Mouse (Mus musculus): ENCODE measurements at regions not wholly inside any gene's neighbourhood (a gene's known extent, or its start where the extent isn't known, plus 50 kb on each side); places are given as distances from the start of the nearest gene placed in this dataset.

- Histone ChIP-seq H3K36me3 (ENCODE audit: control insufficient read depth, insufficient read depth, low read length) (no peaks in the 10 kb centered on the region), H3K4me1 (ENCODE audit: control insufficient read depth, insufficient read depth, low read length) (no peaks in the 10 kb centered on the region), H3K4me3 (replicated peaks; ENCODE audit: low read length) (no peak overlapping the region), H3K4me2 (replicated peaks; ENCODE audit: low read depth, low read length, severe bottlenecking) (no peak overlapping the region), H3K27ac (replicated peaks; ENCODE audit: low read depth, low read length) (no peak overlapping the region), H3K9me3 (ENCODE audit: control insufficient read depth, low read length) (no peaks in the 10 kb centered on the region), H3K27me3 (ENCODE audit: control insufficient read depth, insufficient read depth, low read length) (no peaks in the 10 kb centered on the region), H3K9ac (ENCODE audit: low read depth, low read length, severe bottlenecking) (no peak overlapping the region)
- WGBS, result 56% methylated on average over 11 of the region's 11 CpGs
- ATAC-seq (ENCODE audit: low FRiP score, low read depth), result no peak
- no peak for DNase-seq (ENCODE audit: low spot score)
- TF ChIP-seq POLR2A (IDR thresholded peaks at IDR 0.05; ENCODE audit: borderline replicate concordance, extremely low read depth, insufficient read depth, insufficient read length), result no peak
Measured at GRCm38 (mm10) chr11:19747097-19747972, 176.8 kb upstream of the Spred2 start.

GRCm38 (mm10) chr11:19747973-19748559, 176.1 kb upstream of the Spred2 start:
- Histone ChIP-seq H3K36me3 (ENCODE audit: control insufficient read depth, insufficient read depth, low read length) (no peaks in the 10 kb centered on the region), H3K4me2 (replicated peaks; ENCODE audit: low read depth, low read length, severe bottlenecking) (no peak overlapping the region), H3K9me3 (ENCODE audit: control insufficient read depth, low read length) (0 out of 2 replicates have a peak, but pooled peaks cover 2% of the 10 kb centered on the region), H3K4me1 (ENCODE audit: control insufficient read depth, insufficient read depth, low read length) (no peaks in the 10 kb centered on the region), H3K9ac (ENCODE audit: low read depth, low read length, severe bottlenecking) (no peak overlapping the region), H3K4me3 (replicated peaks; ENCODE audit: low read length) (no peak overlapping the region), H3K27ac (replicated peaks; ENCODE audit: low read depth, low read length) (no peak overlapping the region), H3K27me3 (ENCODE audit: control insufficient read depth, insufficient read depth, low read length) (no peaks in the 10 kb centered on the region)
- DNase-seq (ENCODE audit: low spot score), result no peak
- no peak for TF ChIP-seq POLR2A (IDR thresholded peaks at IDR 0.05; ENCODE audit: borderline replicate concordance, extremely low read depth, insufficient read depth, insufficient read length)
- ATAC-seq (ENCODE audit: low FRiP score, low read depth), result no peak
- WGBS, result 61% methylated on average over 14 of the region's 14 CpGs

- peaks cover 8% of the 10 kb centered on the region; the same call in 1 of the 2 replicates for H3K4me1 ChIP-seq (ENCODE audit: control insufficient read depth, insufficient read depth, low read length)
- H3K4me2 ChIP-seq (replicated peaks; ENCODE audit: low read depth, low read length, severe bottlenecking), result no peak overlapping the region
- WGBS, result 86% methylated on average over 4 of the region's 4 CpGs
Measured at GRCm38 (mm10) chr11:19758892-19759291, 165.3 kb upstream of the Spred2 start.

DNA sequence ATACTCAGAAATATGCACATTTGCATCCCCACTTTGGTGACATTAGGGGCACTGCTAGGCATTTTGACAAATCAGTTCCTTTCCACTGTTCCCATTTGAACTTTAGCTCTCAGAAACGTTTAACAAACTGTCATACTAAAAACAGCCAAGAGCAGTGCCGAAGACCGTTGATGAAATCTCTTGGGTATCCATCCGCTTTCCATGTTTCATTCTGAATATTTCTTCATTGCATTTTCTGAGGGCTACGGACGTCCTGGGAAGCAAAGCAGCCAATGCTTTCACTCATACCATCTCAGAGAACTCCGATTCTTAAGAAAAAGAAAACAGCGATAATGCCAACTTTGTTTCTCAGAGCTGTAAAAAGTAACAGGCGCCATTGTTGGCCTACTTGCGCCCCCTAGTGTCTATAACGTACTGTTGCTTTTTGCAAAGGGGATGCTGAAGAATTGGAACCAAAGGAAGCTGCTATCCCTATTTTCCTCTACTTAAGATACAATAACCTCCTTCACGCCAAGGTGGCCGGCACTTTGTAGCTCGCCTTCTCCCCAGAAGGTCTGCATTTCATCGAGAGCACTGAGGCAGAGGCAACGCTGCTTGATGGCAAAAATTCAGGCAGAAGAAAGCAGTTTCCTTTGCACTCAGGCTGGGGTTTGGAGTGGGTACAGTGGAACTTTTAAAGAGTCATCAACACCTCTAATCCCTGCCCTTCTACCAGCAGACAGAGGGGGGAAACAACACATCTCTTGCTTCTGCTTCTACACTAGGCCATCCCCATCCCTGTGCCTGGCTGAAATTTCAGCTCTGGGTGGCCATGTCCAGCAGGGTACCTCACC, 163.1 kb upstream of the Spred2 start:
- peak; percentile 88 for DNase-seq (ENCODE audit: low spot score)
- no peak for TF ChIP-seq POLR2A (IDR thresholded peaks at IDR 0.05; ENCODE audit: borderline replicate concordance, extremely low read depth, insufficient read depth, insufficient read length)
- Histone ChIP-seq H3K27me3 (ENCODE audit: control insufficient read depth, insufficient read depth, low read length) (peaks cover 12% of the 10 kb centered on the region; the same call in 1 of the 2 replicates), H3K9me3 (ENCODE audit: control insufficient read depth, low read length) (no peaks in the 10 kb centered on the region), H3K4me3 (replicated peaks; ENCODE audit: low read length) (peak overlapping the region; percentile 32), H3K27ac (replicated peaks; ENCODE audit: low read depth, low read length) (no peak overlapping the region), H3K4me1 (ENCODE audit: control insufficient read depth, insufficient read depth, low read length) (peaks cover 8% of the 10 kb centered on the region; the same call in 1 of the 2 replicates), H3K9ac (ENCODE audit: low read depth, low read length, severe bottlenecking) (no peak overlapping the region), H3K36me3 (ENCODE audit: control insufficient read depth, insufficient read depth, low read length) (no peaks in the 10 kb centered on the region), H3K4me2 (replicated peaks; ENCODE audit: low read depth, low read length, severe bottlenecking) (peak overlapping the region; percentile 54)
- 12% methylated on average over 16 of the region's 16 CpGs for WGBS
- no peak for ATAC-seq (ENCODE audit: low FRiP score, low read depth)

More at GRCm38 (mm10) chr11:19758892-19759291, 165.3 kb upstream of the Spred2 start:
- peaks cover 12% of the 10 kb centered on the region; the same call in 1 of the 2 replicates for H3K27me3 ChIP-seq (ENCODE audit: control insufficient read depth, insufficient read depth, low read length)
- H3K27ac ChIP-seq (replicated peaks; ENCODE audit: low read depth, low read length), result no peak overlapping the region
- no peaks in the 10 kb centered on the region for H3K36me3 ChIP-seq (ENCODE audit: control insufficient read depth, insufficient read depth, low read length)
- DNase-seq (ENCODE audit: low spot score) (no peak), ATAC-seq (ENCODE audit: low FRiP score, low read depth) (no peak)
- TF ChIP-seq POLR2A (IDR thresholded peaks at IDR 0.05; ENCODE audit: borderline replicate concordance, extremely low read depth, insufficient read depth, insufficient read length), result no peak
- H3K9me3 ChIP-seq (ENCODE audit: control insufficient read depth, low read length), result no peaks in the 10 kb centered on the region
- H3K4me3 ChIP-seq (replicated peaks; ENCODE audit: low read length), result no peak overlapping the region
- H3K9ac ChIP-seq (ENCODE audit: low read depth, low read length, severe bottlenecking), result no peak overlapping the region

- Histone ChIP-seq H3K4me1 (ENCODE audit: control insufficient read depth, insufficient read depth, low read length) (peaks cover 8% of the 10 kb centered on the region; the same call in 1 of the 2 replicates), H3K4me3 (replicated peaks; ENCODE audit: low read length) (no peak overlapping the region), H3K9me3 (ENCODE audit: control insufficient read depth, low read length) (no peaks in the 10 kb centered on the region), H3K27me3 (ENCODE audit: control insufficient read depth, insufficient read depth, low read length) (peaks cover 12% of the 10 kb centered on the region; the same call in 1 of the 2 replicates), H3K27ac (replicated peaks; ENCODE audit: low read depth, low read length) (no peak overlapping the region), H3K4me2 (replicated peaks; ENCODE audit: low read depth, low read length, severe bottlenecking) (no peak overlapping the region), H3K9ac (ENCODE audit: low read depth, low read length, severe bottlenecking) (no peak overlapping the region), H3K36me3 (ENCODE audit: control insufficient read depth, insufficient read depth, low read length) (no peaks in the 10 kb centered on the region)
- DNase-seq (ENCODE audit: low spot score), result no peak
- 35% methylated on average over 4 of the region's 4 CpGs for WGBS
- no peak for ATAC-seq (ENCODE audit: low FRiP score, low read depth)
- TF ChIP-seq POLR2A (IDR thresholded peaks at IDR 0.05; ENCODE audit: borderline replicate concordance, extremely low read depth, insufficient read depth, insufficient read length), result no peak
Measured at GRCm38 (mm10) chr11:19761694-19761976, 162.5 kb upstream of the Spred2 start.
